Mouse (Mus musculus) MEL-GATA-1-ER (cell line): ENCODE measurements around the gene Asb1.

ENCODE experiments used
- DNase-seq: peaks from one replicate; pipeline ENCODE4 v3.0.0-alpha.2; 2012; ENCODE audit warnings: low read depth; ENCODE audit errors: extremely low read depth

Gene Asb1

GRCm38 (mm10) chr1:91605632-91606031, 65.3 kb downstream of the Asb1 start:
- no peak for DNase-seq

GRCm38 (mm10) chr1:91606701-91607100, 66.4 kb downstream of the Asb1 start:
- DNase-seq, result no peak

GRCm38 (mm10) chr1:91607141-91607540, 66.8 kb downstream of the Asb1 start:
- DNase-seq, result no peak
